Mouse (Mus musculus) R1 (cell line): ENCODE measurements around the gene Lrrc46.

Experiments
- DNase-seq: peaks from one replicate; pipeline ENCODE4 v3.0.0-alpha.2; 2018; ENCODE audit warnings: low read depth, low spot score

The Lrrc46 gene

GRCm38 (mm10) chr11:97049492-97050085, 8.4 kb upstream of the Lrrc46 start:
- no peak for DNase-seq

DNA sequence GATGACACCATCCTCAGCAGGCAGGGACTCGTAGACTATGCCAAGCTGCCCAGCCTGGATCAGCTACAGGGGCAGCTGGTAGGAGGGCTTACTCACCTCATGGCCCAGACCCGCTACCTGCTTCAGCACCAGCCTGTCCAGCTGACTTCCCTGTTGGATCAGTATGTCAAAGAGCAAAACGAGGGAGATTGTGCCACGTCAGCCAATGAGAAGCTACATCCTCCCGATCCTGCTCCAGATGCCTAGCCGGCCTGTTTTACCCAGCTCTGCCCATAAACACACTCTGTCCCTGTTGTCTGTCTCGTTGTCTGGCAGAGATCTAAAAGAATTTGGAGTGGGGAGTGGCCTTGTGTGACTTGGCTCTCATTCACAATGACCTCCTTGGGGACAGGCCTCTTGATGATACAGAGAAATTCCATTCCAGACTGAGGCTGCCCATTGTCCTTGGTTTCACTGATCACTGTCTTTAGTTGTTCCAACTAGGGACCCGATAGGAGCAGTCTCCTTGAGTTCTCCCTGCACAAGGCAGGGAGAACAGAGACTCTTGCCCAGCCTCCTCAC, 7.0 kb upstream of the Lrrc46 start:
- DNase-seq, result no peak

DNA sequence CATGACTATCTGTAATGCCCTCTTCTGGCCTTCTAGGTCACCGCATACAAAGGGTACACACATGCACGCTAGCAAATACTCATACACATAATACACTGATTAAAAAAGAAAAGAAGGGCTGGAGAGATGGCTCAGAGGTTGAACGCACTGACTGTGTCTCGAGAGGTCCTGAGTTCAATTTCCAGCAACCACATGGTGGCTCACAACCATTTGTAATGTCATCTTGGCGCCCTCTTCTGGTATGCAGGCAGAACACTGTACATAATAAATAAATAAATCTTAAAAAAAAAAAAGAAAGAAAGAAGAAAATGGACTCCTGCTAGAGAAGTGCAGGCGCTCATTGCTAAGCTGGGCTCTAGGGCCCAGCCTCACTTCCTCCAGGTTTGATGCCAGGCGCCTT, 4.7 kb upstream of the Lrrc46 start:
- DNase-seq, result peak; percentile 78

- DNase-seq, result no peak
These were observed 3.7 kb upstream of the Lrrc46 start for GRCm38 (mm10) chr11:97044902-97045301.

DNA sequence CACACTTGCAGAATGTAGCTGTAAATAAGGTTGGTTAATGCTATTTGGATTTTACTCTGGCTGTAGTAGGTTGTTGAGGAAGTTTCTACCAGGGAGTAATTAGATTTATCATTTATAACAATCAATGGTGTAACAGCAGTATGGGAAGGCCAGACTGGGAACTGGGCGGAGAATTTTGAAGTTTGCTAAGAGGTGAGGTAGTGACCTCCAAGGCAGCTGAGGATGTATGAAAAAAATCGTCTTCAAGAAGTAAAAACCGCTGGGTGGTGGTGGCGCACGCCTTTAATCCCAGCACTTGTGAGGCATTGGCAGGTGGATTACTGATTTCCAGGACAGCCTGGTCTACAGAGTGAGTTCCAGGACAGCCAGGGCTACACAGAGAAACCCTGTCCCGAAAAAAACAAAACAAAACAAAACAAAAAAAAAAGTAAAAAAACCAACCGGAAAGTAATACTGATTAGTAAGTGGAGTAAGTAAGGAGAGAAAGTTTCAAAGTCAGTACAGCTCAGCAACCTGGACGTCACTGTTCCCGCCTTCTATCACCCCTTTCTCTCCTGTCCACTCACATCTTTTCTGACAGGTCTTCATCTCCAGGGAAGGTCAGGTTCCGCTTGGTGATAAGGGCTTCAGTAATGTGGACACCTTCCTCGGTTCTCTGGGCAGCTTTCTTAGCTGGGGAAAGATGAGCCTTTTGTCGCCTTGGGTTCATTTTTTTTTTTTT, 746 bp downstream of the Lrrc46 start:
- no peak for DNase-seq

DNA sequence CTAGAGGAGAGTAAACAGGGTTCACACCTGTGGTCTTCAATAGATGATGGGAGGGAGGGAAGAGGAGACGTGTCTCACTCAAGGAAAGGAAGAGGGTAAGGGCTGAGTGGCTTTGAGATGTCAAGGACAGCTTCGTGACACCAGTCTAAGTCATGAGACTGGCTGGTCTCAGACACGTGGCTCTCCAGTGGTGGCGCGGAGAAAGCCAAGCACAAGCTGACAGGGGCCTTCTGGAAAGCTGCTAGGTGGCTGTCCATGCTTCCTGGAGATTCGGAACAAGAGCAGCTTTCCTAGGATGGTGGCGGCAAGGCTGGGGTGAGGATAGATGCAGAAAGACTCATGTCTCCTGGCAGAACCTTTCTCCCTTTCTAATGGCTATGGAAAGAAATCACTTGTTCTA, 2.3 kb downstream of the Lrrc46 start:
- no peak for DNase-seq

GRCm38 (mm10) chr11:97036141-97036540, 5.1 kb downstream of the Lrrc46 start:
- DNase-seq, result no peak

DNA sequence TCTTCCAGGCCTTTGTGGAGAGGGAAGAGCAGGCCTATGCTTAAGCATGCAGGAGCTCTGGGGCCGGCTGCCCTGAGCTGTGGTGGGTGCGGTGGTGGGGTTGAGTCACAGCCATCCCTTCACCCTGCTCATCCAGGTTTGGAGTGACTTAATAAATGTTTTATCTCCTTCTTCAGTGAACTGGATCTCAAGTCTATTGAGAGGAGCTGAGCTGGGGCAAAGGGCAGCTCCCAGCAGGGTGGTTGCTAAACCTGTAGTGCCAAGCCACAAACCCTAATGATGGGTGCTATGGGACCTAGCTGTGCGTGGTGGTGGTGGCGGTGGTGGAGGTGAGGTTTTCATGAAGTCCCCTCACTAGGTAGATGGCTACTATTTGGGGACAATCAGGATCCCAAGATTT, 7.4 kb downstream of the Lrrc46 start:
- no peak for DNase-seq

DNA sequence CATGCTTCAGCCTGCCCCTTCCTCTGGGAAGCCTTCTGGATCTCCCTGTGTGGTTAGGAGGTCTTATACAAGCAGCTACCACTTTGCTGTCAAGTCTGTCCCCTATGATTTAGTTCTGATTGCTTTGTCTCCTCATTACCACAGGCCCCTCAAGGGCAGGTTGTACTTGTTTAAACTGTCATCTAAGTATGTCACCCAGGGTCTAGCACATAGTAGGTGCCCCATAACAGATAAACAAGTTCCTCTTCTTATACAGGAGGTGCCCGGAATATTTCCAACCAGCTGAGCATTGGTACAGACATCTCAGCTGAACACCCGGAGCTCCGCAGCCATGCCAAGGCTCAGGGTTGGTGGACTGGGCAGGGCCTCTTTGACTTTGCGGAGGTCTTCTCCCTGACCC, 8.7 kb downstream of the Lrrc46 start:
- no peak for DNase-seq

GRCm38 (mm10) chr11:97031977-97032376, 9.2 kb downstream of the Lrrc46 start:
- no peak for DNase-seq

DNA sequence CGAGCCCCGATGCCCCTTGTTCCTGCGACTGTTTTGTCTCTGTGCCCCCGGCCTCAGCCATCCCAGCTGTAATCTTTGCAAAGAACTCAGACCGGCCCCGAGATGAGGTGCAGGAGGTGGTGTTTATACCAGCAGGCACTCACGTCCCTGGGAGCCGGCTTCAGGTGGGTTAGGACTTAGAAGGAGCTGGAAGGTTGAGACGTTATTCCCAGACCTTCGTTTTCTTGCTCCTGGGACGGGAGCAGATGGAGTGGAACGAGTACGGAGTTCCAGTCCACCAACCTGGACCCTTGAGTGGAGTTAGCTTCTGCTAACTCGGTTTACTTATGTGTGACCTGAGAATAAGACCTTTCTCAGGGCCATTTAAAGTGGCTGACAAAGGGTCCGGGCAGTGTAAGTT, 10.8 kb downstream of the Lrrc46 start:
- no peak for DNase-seq

- peak; percentile 92 for DNase-seq
These were observed 11.4 kb downstream of the Lrrc46 start, which contains the start of gene Scrn2 for GRCm38 (mm10) chr11:97029686-97030417. Gene Scrn2, plus strand, starts transcription at chr11:97029938.

- peak; percentile 94 for DNase-seq
These were observed 15.4 kb downstream of the Lrrc46 start for GRCm38 (mm10) chr11:97025721-97026344.

DNA sequence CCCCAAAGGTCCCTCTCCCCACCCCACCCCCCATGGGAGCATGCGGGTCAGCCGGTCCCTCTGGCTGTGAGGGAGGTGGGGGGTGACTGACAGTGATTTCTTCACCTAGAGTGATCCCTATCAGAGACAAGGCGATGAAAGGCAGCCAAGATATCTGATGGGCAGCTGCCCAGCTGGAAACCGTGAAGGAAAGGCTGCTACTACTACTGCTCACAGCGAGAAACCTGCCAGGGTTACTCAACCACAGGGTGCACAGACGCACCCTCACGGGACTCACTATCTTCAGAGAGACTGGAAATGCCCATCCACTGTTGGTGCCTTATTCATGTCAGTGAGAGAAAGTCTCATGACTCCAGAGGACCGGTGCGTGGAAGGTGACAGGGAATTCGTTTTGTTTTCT, 16.2 kb downstream of the Lrrc46 start:
- DNase-seq, result no peak

DNA sequence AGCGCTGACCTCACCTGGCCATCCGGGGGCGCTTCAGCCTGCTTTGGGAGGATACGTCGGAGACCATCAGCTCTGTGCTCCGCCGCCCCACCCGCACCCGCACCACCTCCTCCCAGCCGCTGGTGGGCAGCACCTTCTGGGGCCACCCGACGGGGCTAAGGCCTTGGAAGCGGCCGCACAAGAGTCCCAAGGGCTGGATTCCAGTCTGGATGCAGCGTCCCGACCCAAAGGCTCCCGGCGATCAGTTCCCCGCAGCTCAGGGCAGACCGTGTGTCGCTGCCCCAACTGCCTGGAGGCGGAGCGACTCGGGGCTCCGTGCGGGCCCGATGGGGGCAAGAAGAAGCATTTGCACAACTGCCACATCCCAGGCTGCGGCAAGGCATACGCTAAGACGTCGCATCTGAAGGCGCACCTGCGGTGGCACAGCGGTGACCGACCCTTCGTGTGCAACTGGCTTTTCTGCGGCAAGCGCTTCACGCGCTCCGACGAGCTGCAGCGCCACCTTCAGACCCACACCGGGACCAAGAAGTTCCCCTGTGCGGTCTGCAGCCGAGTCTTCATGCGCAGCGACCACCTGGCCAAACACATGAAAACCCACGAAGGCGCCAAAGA, 19.2 kb downstream of the Lrrc46 start:
- peak; percentile 93 for DNase-seq

DNA sequence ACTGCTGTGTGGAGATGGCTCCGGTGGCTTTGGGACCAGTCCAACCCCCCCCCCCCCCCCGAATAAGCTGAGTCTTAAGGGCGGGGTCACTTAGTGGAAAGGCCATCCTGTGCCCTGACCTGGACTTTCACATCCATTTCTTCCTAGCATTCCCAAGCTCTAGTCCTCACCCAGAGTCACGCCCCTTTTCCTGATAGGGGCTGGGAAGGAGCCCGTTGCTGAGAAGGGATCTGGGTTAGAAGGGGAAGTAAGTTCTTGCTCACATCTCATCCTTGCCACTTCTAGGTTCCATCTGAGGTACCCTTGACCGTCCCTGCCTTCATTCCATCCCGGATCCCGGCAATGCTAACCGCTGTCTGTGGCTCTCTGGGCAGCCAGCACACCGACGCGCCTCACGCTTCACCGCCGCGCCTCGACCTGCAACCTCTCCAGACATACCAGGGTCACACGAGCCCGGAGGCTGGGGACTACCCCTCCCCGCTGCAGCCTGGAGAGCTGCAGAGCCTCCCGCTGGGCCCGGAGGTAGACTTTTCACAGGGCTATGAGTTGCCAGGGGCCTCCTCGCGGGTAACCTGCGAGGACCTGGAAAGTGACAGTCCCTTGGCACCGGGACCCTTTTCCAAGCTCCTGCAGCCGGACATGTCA, 20.0 kb downstream of the Lrrc46 start:
- DNase-seq, result peak; percentile 66

GRCm38 (mm10) chr11:97019345-97019708, 21.9 kb downstream of the Lrrc46 start:
- DNase-seq, result no peak

DNA sequence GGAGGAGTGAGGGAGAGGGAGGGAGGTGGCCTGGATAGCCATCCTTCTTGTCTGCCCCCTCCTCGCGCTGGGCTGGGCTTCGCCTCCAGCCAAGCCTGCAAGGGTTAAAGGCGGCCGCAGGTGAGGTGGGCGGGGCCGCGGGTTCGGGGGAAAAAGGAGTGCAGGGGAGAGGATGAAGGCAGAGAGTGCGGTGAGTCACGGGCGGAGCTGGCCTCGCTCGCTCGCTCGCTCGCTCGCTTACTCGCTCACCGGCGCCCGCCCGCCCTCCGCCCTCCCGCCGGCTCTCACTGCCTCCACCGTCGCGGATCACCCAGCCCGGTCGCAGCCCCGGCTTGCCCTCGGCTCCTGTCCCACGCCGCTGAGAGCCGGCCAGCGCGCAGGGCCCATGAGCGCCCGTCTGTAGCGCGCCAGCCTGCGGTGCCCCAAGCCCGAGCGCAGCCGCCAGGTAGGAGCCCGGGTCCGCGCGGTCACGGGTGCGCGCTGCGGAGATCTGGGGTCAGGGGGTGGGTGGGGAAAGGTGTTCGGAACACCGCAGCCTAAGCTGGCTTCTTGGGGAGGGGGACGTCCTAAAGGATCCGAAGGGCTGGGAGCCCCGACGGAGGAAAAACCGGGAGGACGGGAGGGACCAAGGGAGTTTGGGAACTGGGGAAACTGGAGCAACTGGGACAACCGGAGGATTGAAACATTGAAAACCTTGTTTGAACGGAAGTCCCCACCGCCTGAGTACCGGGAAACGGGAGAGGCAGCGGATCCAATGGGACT, 22.4 kb downstream of the Lrrc46 start:
- DNase-seq, result peak; percentile 79

- peak; percentile 46 for DNase-seq
These were observed 23.3 kb downstream of the Lrrc46 start for GRCm38 (mm10) chr11:97017696-97018582.
